In genomic region chr9:65721161-65721566, GRCm38 (mm10) we compare ENCODE assay signal across 11 mouse cellular contexts. TPM values are rescaled to one million over a fixed set of nuclear protein-coding genes. Genes with fewer than 3 reads are reported as not detected.
A peak's percentile ranks its signal among the peaks of the same experiment; 100 is the strongest.
DNase-seq lines count a peak whose midpoint lies in the region; ATAC-seq lines count a peak whose summit lies in the region.
"Had no signal": no experiment of that assay in that cellular context is flagged by ENCODE, and none has a peak within 500 bp of the region (broad histone marks: within the 10 kb centered on the region; RNA-seq: fewer than 3 reads in every experiment).

No protein-coding gene starts in this region.

- H3K4me3 ChIP-seq in heart, embryonic 10.5 days = peak overlapping the region; percentile 6; the same call in 1 of the 2 replicates
- H3K4me3 ChIP-seq in kidney, embryonic 15.5 days (replicated peaks) = no peak overlapping the region
- no peak overlapping the region for H3K4me3 ChIP-seq in intestine, embryonic 15.5 days (replicated peaks)
- no peak overlapping the region for H3K4me3 ChIP-seq in liver, embryonic 11.5 days (ENCODE audit: low read depth, low read length)

- DNase-seq in gastrocnemius, adult 8-10 months (ENCODE audit: low spot score in 2 of 2) = peak; percentile 26 to 42
- DNase-seq in gastrocnemius, postnatal 36 days = no peak
- DNase-seq in R1 (ENCODE audit: low read depth, low spot score) = peak; percentile 54
- DNase-seq in heart, embryonic 10.5 days (ENCODE audit: low spot score) = no peak
- DNase-seq in urinary bladder, postnatal 25 days (ENCODE audit: low spot score) = no peak
- DNase-seq in liver, embryonic 11.5 days (ENCODE audit: low spot score) = no peak
- DNase-seq: thymus, adult 2 months had no signal

- intact Hi-C loops in gastrocnemius, postnatal 36 days (cut with DNase I) = no loop called here

- H3K9me3 ChIP-seq in heart, embryonic 10.5 days = no peaks in the 10 kb centered on the region
- no peaks in the 10 kb centered on the region for H3K9me3 ChIP-seq in kidney, embryonic 15.5 days (replicated peaks)
- no peaks in the 10 kb centered on the region for H3K9me3 ChIP-seq in intestine, embryonic 15.5 days
- H3K9me3 ChIP-seq in liver, embryonic 11.5 days (ENCODE audit: control insufficient read depth, low read length) = no peaks in the 10 kb centered on the region

- 19% methylated on average over 10 of the region's 10 CpGs for WGBS in heart, embryonic 10.5 days
- 33% methylated on average over 10 of the region's 10 CpGs for WGBS in kidney, embryonic 15.5 days
- 46% methylated on average over 10 of the region's 10 CpGs for WGBS in intestine, embryonic 15.5 days
- 61% methylated on average over 10 of the region's 10 CpGs for WGBS in liver, embryonic 11.5 days

- no peak overlapping the region for H3K9ac ChIP-seq in kidney, embryonic 15.5 days
- H3K9ac ChIP-seq in intestine, embryonic 15.5 days = no peak overlapping the region
- H3K9ac ChIP-seq in liver, embryonic 11.5 days (ENCODE audit: low read depth, low read length) = no peak overlapping the region

- H3K27ac ChIP-seq in heart, embryonic 10.5 days = peak overlapping the region; percentile 73
- no peak overlapping the region for H3K27ac ChIP-seq in kidney, embryonic 15.5 days
- H3K27ac ChIP-seq in intestine, embryonic 15.5 days = no peak overlapping the region
- no peak overlapping the region for H3K27ac ChIP-seq in liver, embryonic 11.5 days (ENCODE audit: low read depth, low read length)

- peak; percentile 46; the same call in 1 of the 2 replicates for ATAC-seq in kidney, embryonic 15.5 days (replicated peaks; ENCODE audit: low FRiP score)
- ATAC-seq in intestine, embryonic 15.5 days = no peak
- ATAC-seq in liver, embryonic 11.5 days (replicated peaks; ENCODE audit: low FRiP score) = no peak

- peaks cover 51% of the 10 kb centered on the region for H3K4me1 ChIP-seq in heart, embryonic 10.5 days
- H3K4me1 ChIP-seq in kidney, embryonic 15.5 days = peaks cover 24% of the 10 kb centered on the region
- peaks cover 9% of the 10 kb centered on the region for H3K4me1 ChIP-seq in intestine, embryonic 15.5 days (replicated peaks)
- peaks cover 10% of the 10 kb centered on the region; the same call in 1 of the 2 replicates for H3K4me1 ChIP-seq in liver, embryonic 11.5 days (replicated peaks; ENCODE audit: control insufficient read depth, insufficient read depth, low read length)

- H3K4me2 ChIP-seq in kidney, embryonic 15.5 days = no peak overlapping the region
- H3K4me2 ChIP-seq in intestine, embryonic 15.5 days (replicated peaks) = no peak overlapping the region
- H3K4me2 ChIP-seq in liver, embryonic 11.5 days = no peak overlapping the region
- H3K4me2 ChIP-seq: midbrain, embryonic 11.5 days had no signal

- H3K27me3 ChIP-seq in heart, embryonic 10.5 days (ENCODE audit: insufficient read depth, poor library complexity, severe bottlenecking) = no peaks in the 10 kb centered on the region
- no peaks in the 10 kb centered on the region for H3K27me3 ChIP-seq in kidney, embryonic 15.5 days
- H3K27me3 ChIP-seq in intestine, embryonic 15.5 days (replicated peaks) = no peaks in the 10 kb centered on the region
- H3K27me3 ChIP-seq in liver, embryonic 11.5 days (replicated peaks; ENCODE audit: control insufficient read depth, insufficient read depth, low read length) = no peaks in the 10 kb centered on the region
- H3K27me3 ChIP-seq: CH12.LX had no signal

- H3K36me3 ChIP-seq in heart, embryonic 10.5 days = 0 out of 2 replicates have a peak, but pooled peaks cover 4% of the 10 kb centered on the region
- H3K36me3 ChIP-seq in kidney, embryonic 15.5 days = no peaks in the 10 kb centered on the region
- H3K36me3 ChIP-seq in intestine, embryonic 15.5 days = no peaks in the 10 kb centered on the region
- H3K36me3 ChIP-seq in liver, embryonic 11.5 days (ENCODE audit: control insufficient read depth, insufficient read depth, low read length) = no peaks in the 10 kb centered on the region

RNA-seq across cellular contexts. Expression of gene Oaz2, which starts 53.4 kb away (rescaled TPM):
- 100 to 1,000 TPM; 192 to 246 (median 237) TPM for total RNA-seq in gastrocnemius, adult 8-10 months (2022)
- total RNA-seq in gastrocnemius, postnatal 36 days (2021) = 100 to 1,000 TPM; 217 to 221 TPM
- polyA plus RNA-seq in heart, embryonic 10.5 days (2016; fragmentation: Nextera tagmentation; extraction: Ambion mirVana) = 268 and 288 TPM in 2 replicates
- 299 and 308 TPM in 2 replicates for polyA plus RNA-seq in kidney, embryonic 15.5 days (2015; fragmentation: Nextera tagmentation; extraction: Ambion mirVana)
- polyA plus RNA-seq in intestine, embryonic 15.5 days (2015; fragmentation: Nextera tagmentation; extraction: Ambion mirVana) = 196 and 203 TPM in 2 replicates
- 119 and 123 TPM in 2 replicates for polyA plus RNA-seq in liver, embryonic 11.5 days (2014; fragmentation: Nextera tagmentation; extraction: Ambion mirVana)

Comparison
In these comparisons a context has a peak if more than half of its experiments do, and no peak if none do; other contexts are left out.
1. DNase-seq: peak in gastrocnemius, adult 8-10 months (2 of 2) and R1 (single experiment); none in gastrocnemius, postnatal 36 days (0 of 2), heart, embryonic 10.5 days (single experiment), urinary bladder, postnatal 25 days (single experiment) and liver, embryonic 11.5 days (single experiment).